Mouse (Mus musculus) brain, embryonic 14.5 days (tissue): Measurements from ENCODE around the gene Pisd. TPM values are rescaled to one million over a fixed set of nuclear protein-coding genes. Genes with fewer than 3 reads are reported as not detected.
A peak's percentile ranks its signal among the peaks of the same experiment; 100 is the strongest.

ENCODE experiments used
- DNase-seq: peaks from one replicate; pipeline ENCODE4 v3.0.0-alpha.2; 2011; ENCODE audit warnings: low read depth
- CTCF ChIP-seq: fragments of 200-500 bp; IDR thresholded peaks from 2 replicates; pipeline ENCODE4 v1.5.1; 2012; ENCODE audit warnings: inconsistent platforms, mild to moderate bottlenecking, moderate library complexity, borderline replicate concordance; ENCODE audit not compliant: insufficient read depth, insufficient read length; ENCODE audit errors: extremely low read depth
- POLR2A ChIP-seq: fragments of 200-500 bp; IDR thresholded peaks from 2 replicates; pipeline ENCODE4 v1.6.1; 2012; ENCODE audit warnings: mild to moderate bottlenecking, inconsistent platforms, borderline replicate concordance; ENCODE audit not compliant: poor library complexity, insufficient read depth, insufficient read length, severe bottlenecking; ENCODE audit errors: extremely low read depth
- polyA plus RNA-seq: library from polyadenylated mRNA; depleted of rRNA; stranded (reverse); fragments of >200 nt; gene quantifications from 2 replicates; pipeline ENCODE4 v1.2.3, GENCODE M21; 2012; rRNA removed

Gene Pisd
- polyA plus RNA-seq, 1 experiment: 75.0 TPM

DNA sequence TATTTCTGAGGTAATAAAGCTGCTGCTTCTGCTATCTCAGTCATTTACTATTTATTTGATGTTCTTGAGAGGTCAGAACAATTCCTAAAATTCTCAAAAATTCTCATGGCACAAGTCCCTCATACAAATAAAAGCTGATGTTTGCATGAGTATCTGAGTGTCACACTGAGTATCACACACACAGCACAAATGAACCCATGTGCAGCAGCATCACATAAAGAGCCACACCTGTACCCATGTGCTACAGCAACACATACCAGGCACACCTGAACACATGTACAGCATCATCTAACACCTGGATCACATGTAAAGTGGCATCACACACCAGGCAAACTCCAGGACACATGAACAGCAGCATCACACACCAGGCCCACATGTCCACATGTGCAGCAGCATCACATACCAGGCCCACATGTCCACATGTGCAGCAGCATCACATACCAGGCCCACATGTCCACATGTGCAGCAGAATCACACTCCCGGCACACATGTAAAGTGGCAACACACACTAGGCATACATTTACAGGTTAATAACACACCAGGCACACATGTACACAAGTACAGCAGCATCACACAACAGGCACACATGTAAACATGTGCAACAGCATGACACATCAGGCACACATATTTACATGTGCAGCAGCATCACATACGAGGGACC lies 72.3 kb downstream of the Pisd start:
- no peak for DNase-seq

GRCm38 (mm10) chr5:32712221-32713041 lies 73.0 kb downstream of the Pisd start:
- DNase-seq: peak; percentile 13

More for the DNA sequence above, 72.3 kb downstream of the Pisd start:
- TF ChIP-seq POLR2A: no peak
- TF ChIP-seq CTCF: no peak

DNA sequence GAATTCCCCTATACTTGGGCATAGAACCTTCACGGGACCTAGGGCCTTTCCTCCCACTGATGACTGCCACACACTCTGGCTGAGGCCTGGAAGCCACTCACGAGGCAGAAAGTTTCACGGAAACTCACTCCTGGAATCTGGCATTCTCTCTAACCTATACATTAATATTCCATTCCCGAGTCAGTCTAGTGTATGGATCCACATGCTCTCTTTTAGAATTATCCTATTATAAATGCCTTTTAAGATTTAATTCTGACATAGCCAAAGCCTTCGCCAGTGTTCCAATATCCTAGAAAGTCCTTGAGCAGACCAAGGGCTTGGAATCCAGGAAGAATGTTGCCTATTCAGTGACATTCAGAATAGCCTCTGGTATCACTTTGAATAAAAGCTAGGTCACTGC lies 74.0 kb downstream of the Pisd start:
- DNase-seq: no peak
- TF ChIP-seq POLR2A (no peak), CTCF (no peak)

More at GRCm38 (mm10) chr5:32712221-32713041, 73.0 kb downstream of the Pisd start:
- no peak for TF ChIP-seq POLR2A
- TF ChIP-seq CTCF: no peak

GRCm38 (mm10) chr5:32706226-32706780 lies 79.1 kb downstream of the Pisd start:
- TF ChIP-seq POLR2A (no peak), CTCF (no peak)
- no peak for DNase-seq

GRCm38 (mm10) chr5:32697208-32697867 lies 88.1 kb downstream of the Pisd start:
- no peak for TF ChIP-seq CTCF
- TF ChIP-seq POLR2A: no peak
- DNase-seq: no peak

DNA sequence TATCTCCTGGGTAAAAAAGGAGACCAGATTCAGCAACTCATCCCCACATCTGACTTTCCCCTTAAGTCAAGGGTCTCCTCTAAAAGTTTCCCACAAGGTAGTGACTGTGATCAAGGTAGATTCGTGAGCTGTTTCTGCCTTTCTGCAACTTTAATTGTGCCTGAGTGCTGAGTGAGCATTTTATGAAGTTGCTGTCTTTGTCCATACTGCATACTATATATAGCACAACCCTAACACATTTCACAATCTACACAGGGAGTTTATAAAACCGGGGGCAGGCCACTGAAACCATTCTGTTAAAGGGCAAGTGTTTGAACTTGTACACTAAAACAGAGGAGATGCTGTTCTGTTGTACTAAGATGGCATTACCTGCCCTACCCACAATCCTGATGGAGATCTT lies 92.0 kb downstream of the Pisd start:
- no peak for TF ChIP-seq POLR2A
- TF ChIP-seq CTCF: no peak
- DNase-seq: no peak

Other genes starting within 250 kb of the Pisd start
- gene Yes1, start 174.5 kb downstream of the Pisd start, polyA plus RNA-seq: 6.4 and 10.3 TPM in 2 replicates
- 0.89 and 3.1 TPM in 2 replicates for gene Gm20671, start 41.5 kb upstream of the Pisd start, polyA plus RNA-seq
- gene Prr14l, start 68.6 kb upstream of the Pisd start, polyA plus RNA-seq: 10.1 and 15.7 TPM in 2 replicates
- gene Depdc5, start 78.1 kb upstream of the Pisd start, polyA plus RNA-seq: 44.2 and 48.0 TPM in 2 replicates
- 379 and 484 TPM in 2 replicates for gene Ywhah, start 233.2 kb upstream of the Pisd start, polyA plus RNA-seq